Comparison of ENCODE assay signal across 8 mouse cellular contexts in the genomic region with DNA sequence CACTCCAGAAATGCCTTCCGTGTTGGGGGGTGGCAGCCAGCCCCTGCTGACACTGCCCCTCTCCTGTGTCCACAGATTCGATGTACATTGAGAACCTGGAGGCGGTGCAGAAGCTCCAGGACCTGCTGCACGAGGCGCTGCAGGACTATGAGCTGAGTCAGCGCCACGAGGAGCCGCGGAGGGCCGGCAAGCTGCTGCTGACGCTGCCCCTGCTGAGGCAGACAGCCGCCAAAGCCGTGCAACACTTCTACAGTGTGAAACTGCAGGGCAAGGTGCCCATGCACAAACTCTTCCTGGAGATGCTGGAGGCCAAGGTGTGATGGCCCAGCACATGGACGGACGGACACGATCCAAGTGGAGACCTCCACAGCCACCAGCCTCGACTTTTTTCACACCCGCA.
A peak's percentile ranks its signal among the peaks of the same experiment; 100 is the strongest.
DNase-seq lines count a peak whose midpoint lies in the region; ATAC-seq lines count a peak whose summit lies in the region.

No protein-coding gene starts in this region.

- ATAC-seq in midbrain, embryonic 11.5 days (ENCODE audit: low FRiP score) = no peak
- no peak for ATAC-seq in forebrain, embryonic 14.5 days
- no peak for ATAC-seq in erythroid progenitor cell, adult 5-6 weeks (replicated peaks; ENCODE audit: low FRiP score, poor library complexity, severe bottlenecking)

- no peak overlapping the region for H3K9ac ChIP-seq in midbrain, embryonic 11.5 days (ENCODE audit: low read length)
- H3K9ac ChIP-seq in forebrain, embryonic 14.5 days (ENCODE audit: low read length) = no peak overlapping the region

- H3K36me3 ChIP-seq in midbrain, embryonic 10.5 days = no peaks in the 10 kb centered on the region
- no peaks in the 10 kb centered on the region for H3K36me3 ChIP-seq in midbrain, embryonic 11.5 days (ENCODE audit: control insufficient read depth, insufficient read depth, low read length)
- H3K36me3 ChIP-seq in forebrain, embryonic 14.5 days (ENCODE audit: control insufficient read depth, insufficient read depth, low read length) = no peaks in the 10 kb centered on the region

- 34% methylated on average over 18 of the region's 18 CpGs for WGBS in midbrain, embryonic 10.5 days
- 25% methylated on average over 18 of the region's 18 CpGs for WGBS in midbrain, embryonic 11.5 days
- 33% methylated on average over 18 of the region's 18 CpGs for WGBS in forebrain, embryonic 14.5 days

- no peak overlapping the region for H3K27ac ChIP-seq in midbrain, embryonic 10.5 days (replicated peaks)
- H3K27ac ChIP-seq in midbrain, embryonic 11.5 days (ENCODE audit: low read depth, low read length) = no peak overlapping the region
- H3K27ac ChIP-seq in forebrain, embryonic 14.5 days (ENCODE audit: low read depth, low read length) = no peak overlapping the region

- DNase-seq in midbrain, embryonic 10.5 days (ENCODE audit: low spot score) = peak; percentile 19
- DNase-seq in midbrain, embryonic 11.5 days (ENCODE audit: low spot score, missing footprints) = no peak
- peak; percentile 44 for DNase-seq in forebrain, embryonic 14.5 days (ENCODE audit: low spot score)
- DNase-seq in left cerebral cortex, adult 8-10 months (ENCODE audit: low spot score in 2 of 2) = peak; percentile 24 to 60
- DNase-seq in right cerebral cortex, postnatal 4 days = peak; percentile 46
- DNase-seq in lung, adult 18-20 months = no peak
- no peak for DNase-seq in spleen, postnatal 10 days (ENCODE audit: low spot score in 2 of 2)

- H3K4me2 ChIP-seq in midbrain, embryonic 11.5 days = no peak overlapping the region
- H3K4me2 ChIP-seq in forebrain, embryonic 14.5 days (ENCODE audit: low read length) = 0 out of 2 replicates have a peak overlapping the region, but pooled peaks have one; percentile 7

- no peak overlapping the region for H3K4me3 ChIP-seq in midbrain, embryonic 10.5 days
- H3K4me3 ChIP-seq in midbrain, embryonic 11.5 days (ENCODE audit: low read depth, low read length) = no peak overlapping the region
- H3K4me3 ChIP-seq in forebrain, embryonic 14.5 days (ENCODE audit: low read depth, low read length) = no peak overlapping the region

- peaks cover 15% of the 10 kb centered on the region for H3K4me1 ChIP-seq in midbrain, embryonic 10.5 days
- peaks cover 3% of the 10 kb centered on the region; the same call in 1 of the 2 replicates for H3K4me1 ChIP-seq in midbrain, embryonic 11.5 days (ENCODE audit: control insufficient read depth, insufficient read depth, low read length)
- H3K4me1 ChIP-seq in forebrain, embryonic 14.5 days (ENCODE audit: control insufficient read depth, insufficient read depth, low read length) = peaks cover 6% of the 10 kb centered on the region; the same call in 1 of the 2 replicates

- H3K9me3 ChIP-seq in midbrain, embryonic 10.5 days (replicated peaks) = no peaks in the 10 kb centered on the region
- H3K9me3 ChIP-seq in midbrain, embryonic 11.5 days (ENCODE audit: control insufficient read depth, low read length) = no peaks in the 10 kb centered on the region
- H3K9me3 ChIP-seq in forebrain, embryonic 14.5 days (replicated peaks; ENCODE audit: control insufficient read depth, low read length) = no peaks in the 10 kb centered on the region

- H3K27me3 ChIP-seq in midbrain, embryonic 10.5 days (ENCODE audit: low read depth, poor library complexity, severe bottlenecking) = peaks cover 32% of the 10 kb centered on the region
- no peaks in the 10 kb centered on the region for H3K27me3 ChIP-seq in midbrain, embryonic 11.5 days (ENCODE audit: control insufficient read depth, insufficient read depth, low read length)
- no peaks in the 10 kb centered on the region for H3K27me3 ChIP-seq in forebrain, embryonic 14.5 days (replicated peaks; ENCODE audit: control insufficient read depth, insufficient read depth, low read length)

Comparison
In these comparisons a context has a peak if more than half of its experiments do, and no peak if none do; other contexts are left out.
1. DNase-seq: peak in midbrain, embryonic 10.5 days (single experiment), forebrain, embryonic 14.5 days (single experiment), left cerebral cortex, adult 8-10 months (2 of 2) and right cerebral cortex, postnatal 4 days (single experiment); none in midbrain, embryonic 11.5 days (single experiment), lung, adult 18-20 months (0 of 2) and spleen, postnatal 10 days (0 of 2).